Mouse (Mus musculus): ENCODE measurements around the gene BC049352. TPM values are rescaled to one million over a fixed set of nuclear protein-coding genes. Genes with fewer than 3 reads are reported as not detected.

The BC049352 gene
- polyA plus RNA-seq (2011; ENCODE audit: insufficient read depth, insufficient read length, low replicate concordance, missing spikeins) = not detected in 2 replicates

GRCm38 (mm10) chr9:45181770-45182169 lies at the start of gene BC049352:
Gene BC049352 (plus strand): TSS chr9:45182007.
- H3K4me3 ChIP-seq (replicated peaks; ENCODE audit: control insufficient read depth, low read depth, low read length) = no peak within 1 kb of the TSS
- no peak within 1 kb of the TSS for H3K27ac ChIP-seq (ENCODE audit: control insufficient read depth, insufficient read depth, low read depth, low read length, poor library complexity)
- WGBS = 2% methylated on average over 2 of the region's 2 CpGs
- no peak for TF ChIP-seq CTCF (IDR thresholded peaks at IDR 0.05; ENCODE audit: control insufficient read depth, insufficient read depth, low read length)
- TF ChIP-seq POLR2A (IDR thresholded peaks at IDR 0.05; ENCODE audit: borderline replicate concordance, control insufficient read depth, low read depth, low read length) = no peak
- H3K4me1 ChIP-seq (ENCODE audit: control insufficient read depth, insufficient read depth, low read length) = peaks cover 4% of the 10 kb centered on the region

GRCm38 (mm10) chr9:45133484-45134310 lies 48.1 kb upstream of the BC049352 start:
- TF ChIP-seq CTCF (IDR thresholded peaks at IDR 0.05; ENCODE audit: control insufficient read depth, insufficient read depth, low read length) (peak; percentile 80), POLR2A (IDR thresholded peaks at IDR 0.05; ENCODE audit: borderline replicate concordance, control insufficient read depth, low read depth, low read length) (no peak)
- Histone ChIP-seq H3K4me3 (replicated peaks; ENCODE audit: control insufficient read depth, low read depth, low read length) (no peak overlapping the region), H3K27ac (ENCODE audit: control insufficient read depth, insufficient read depth, low read depth, low read length, poor library complexity) (no peak overlapping the region), H3K4me1 (ENCODE audit: control insufficient read depth, insufficient read depth, low read length) (no peaks in the 10 kb centered on the region)
- 36% methylated on average over 5 of the region's 5 CpGs for WGBS

GRCm38 (mm10) chr9:45136442-45137169 lies 45.2 kb upstream of the BC049352 start:
- TF ChIP-seq CTCF (IDR thresholded peaks at IDR 0.05; ENCODE audit: control insufficient read depth, insufficient read depth, low read length) (no peak), POLR2A (IDR thresholded peaks at IDR 0.05; ENCODE audit: borderline replicate concordance, control insufficient read depth, low read depth, low read length) (no peak)
- WGBS = 49% methylated on average over 7 of the region's 7 CpGs
- H3K4me3 ChIP-seq (replicated peaks; ENCODE audit: control insufficient read depth, low read depth, low read length) = no peak overlapping the region
- no peaks in the 10 kb centered on the region for H3K4me1 ChIP-seq (ENCODE audit: control insufficient read depth, insufficient read depth, low read length)
- no peak overlapping the region for H3K27ac ChIP-seq (ENCODE audit: control insufficient read depth, insufficient read depth, low read depth, low read length, poor library complexity)

GRCm38 (mm10) chr9:45138191-45139032 lies 43.4 kb upstream of the BC049352 start, which contains the start of gene Scn4b:
Gene Scn4b (plus strand): TSS chr9:45138395.
- WGBS = under 1% methylated on average over 76 of the region's 76 CpGs
- Histone ChIP-seq H3K27ac (ENCODE audit: control insufficient read depth, insufficient read depth, low read depth, low read length, poor library complexity) (no peak within 1 kb of the TSS), H3K4me1 (ENCODE audit: control insufficient read depth, insufficient read depth, low read length) (no peaks in the 10 kb centered on the region), H3K4me3 (replicated peaks; ENCODE audit: control insufficient read depth, low read depth, low read length) (peak within 1 kb of the TSS; percentile 28)
- no peak for TF ChIP-seq CTCF (IDR thresholded peaks at IDR 0.05; ENCODE audit: control insufficient read depth, insufficient read depth, low read length)
- no peak for TF ChIP-seq POLR2A (IDR thresholded peaks at IDR 0.05; ENCODE audit: borderline replicate concordance, control insufficient read depth, low read depth, low read length)

GRCm38 (mm10) chr9:45139082-45139481 lies 42.7 kb upstream of the BC049352 start:
- WGBS = 20% methylated on average over 7 of the region's 7 CpGs
- no peak for TF ChIP-seq POLR2A (IDR thresholded peaks at IDR 0.05; ENCODE audit: borderline replicate concordance, control insufficient read depth, low read depth, low read length)
- no peak for TF ChIP-seq CTCF (IDR thresholded peaks at IDR 0.05; ENCODE audit: control insufficient read depth, insufficient read depth, low read length)
- Histone ChIP-seq H3K27ac (ENCODE audit: control insufficient read depth, insufficient read depth, low read depth, low read length, poor library complexity) (no peak overlapping the region), H3K4me3 (replicated peaks; ENCODE audit: control insufficient read depth, low read depth, low read length) (no peak overlapping the region), H3K4me1 (ENCODE audit: control insufficient read depth, insufficient read depth, low read length) (no peaks in the 10 kb centered on the region)

GRCm38 (mm10) chr9:45140945-45141344 lies 40.9 kb upstream of the BC049352 start:
- TF ChIP-seq CTCF (IDR thresholded peaks at IDR 0.05; ENCODE audit: control insufficient read depth, insufficient read depth, low read length) (no peak), POLR2A (IDR thresholded peaks at IDR 0.05; ENCODE audit: borderline replicate concordance, control insufficient read depth, low read depth, low read length) (no peak)
- no peak overlapping the region for H3K4me3 ChIP-seq (replicated peaks; ENCODE audit: control insufficient read depth, low read depth, low read length)
- no peak overlapping the region for H3K27ac ChIP-seq (ENCODE audit: control insufficient read depth, insufficient read depth, low read depth, low read length, poor library complexity)
- WGBS = 68% methylated on average over 7 of the region's 7 CpGs
- H3K4me1 ChIP-seq (ENCODE audit: control insufficient read depth, insufficient read depth, low read length) = no peaks in the 10 kb centered on the region

- 68% methylated on average over 3 of the region's 3 CpGs for WGBS
- TF ChIP-seq POLR2A (IDR thresholded peaks at IDR 0.05; ENCODE audit: borderline replicate concordance, control insufficient read depth, low read depth, low read length) (no peak), CTCF (IDR thresholded peaks at IDR 0.05; ENCODE audit: control insufficient read depth, insufficient read depth, low read length) (no peak)
- H3K27ac ChIP-seq (ENCODE audit: control insufficient read depth, insufficient read depth, low read depth, low read length, poor library complexity) = no peak overlapping the region
- no peaks in the 10 kb centered on the region for H3K4me1 ChIP-seq (ENCODE audit: control insufficient read depth, insufficient read depth, low read length)
- no peak overlapping the region for H3K4me3 ChIP-seq (replicated peaks; ENCODE audit: control insufficient read depth, low read depth, low read length)
Observed at GRCm38 (mm10) chr9:45142686-45143085, 39.1 kb upstream of the BC049352 start.
